Mouse (Mus musculus): ENCODE data around the gene Hoxb9. TPM values are rescaled to one million over a fixed set of nuclear protein-coding genes. Genes with fewer than 3 reads are reported as not detected.

The Hoxb9 gene
- polyA plus RNA-seq (2014; fragmentation: Illumina TruSeq; extraction: RNeasy Lipid Tissue Mini Kit (QIAGEN cat#74804); ENCODE audit: low read depth, low replicate concordance): 0.43 TPM

GRCm38 (mm10) chr11:96270996-96271540 lies at the start of gene Hoxb9:
Hoxb9 (plus strand) TSS chr11:96271457.

DNA sequence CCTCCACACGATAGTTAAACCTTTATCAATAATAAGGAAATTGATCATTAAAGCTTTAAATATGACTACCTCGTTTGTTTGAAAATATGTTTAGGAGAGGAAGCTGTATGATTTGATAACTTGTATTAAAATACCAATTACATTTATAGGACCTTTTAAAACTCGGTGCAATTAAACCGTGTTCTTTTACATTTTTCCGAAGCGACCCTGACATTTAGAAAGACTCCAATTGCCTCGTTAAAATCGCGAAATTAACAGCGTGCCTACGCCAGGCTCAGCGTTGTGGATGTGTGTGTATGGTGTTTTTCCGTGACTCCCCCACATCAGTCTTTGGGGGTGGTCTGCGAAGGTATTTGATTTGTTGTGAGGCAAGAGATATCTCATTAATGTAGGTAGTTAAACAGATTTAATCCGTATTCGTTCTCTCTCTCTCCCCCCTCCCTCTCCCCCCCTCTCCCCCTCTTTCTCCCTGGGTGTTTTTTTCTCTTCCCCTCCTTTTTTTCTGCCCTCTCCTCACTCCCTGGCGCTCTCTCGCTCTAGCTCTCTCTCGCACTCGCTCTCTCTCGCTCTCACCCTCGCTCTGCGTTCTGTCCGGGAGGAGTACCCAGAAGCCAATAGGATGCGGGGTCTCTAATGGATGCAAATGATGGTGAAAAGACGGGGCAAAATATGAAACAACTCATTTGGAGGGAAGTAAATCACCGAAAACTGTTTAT lies 10.8 kb downstream of the Hoxb9 start, which contains the start of gene Hoxb8:
Gene Hoxb8 (plus strand): TSS at position 51 of the 716 bp plus-strand sequence.

GRCm38 (mm10) chr11:96285771-96286738 lies 14.8 kb downstream of the Hoxb9 start, which contains the start of gene Hoxb7:
Hoxb7 (plus strand) TSS chr11:96286623.

GRCm38 (mm10) chr11:96291681-96292564 lies 20.7 kb downstream of the Hoxb9 start, which contains the start of gene Hoxb6:
Hoxb6 (plus strand) TSS chr11:96292476.

DNA sequence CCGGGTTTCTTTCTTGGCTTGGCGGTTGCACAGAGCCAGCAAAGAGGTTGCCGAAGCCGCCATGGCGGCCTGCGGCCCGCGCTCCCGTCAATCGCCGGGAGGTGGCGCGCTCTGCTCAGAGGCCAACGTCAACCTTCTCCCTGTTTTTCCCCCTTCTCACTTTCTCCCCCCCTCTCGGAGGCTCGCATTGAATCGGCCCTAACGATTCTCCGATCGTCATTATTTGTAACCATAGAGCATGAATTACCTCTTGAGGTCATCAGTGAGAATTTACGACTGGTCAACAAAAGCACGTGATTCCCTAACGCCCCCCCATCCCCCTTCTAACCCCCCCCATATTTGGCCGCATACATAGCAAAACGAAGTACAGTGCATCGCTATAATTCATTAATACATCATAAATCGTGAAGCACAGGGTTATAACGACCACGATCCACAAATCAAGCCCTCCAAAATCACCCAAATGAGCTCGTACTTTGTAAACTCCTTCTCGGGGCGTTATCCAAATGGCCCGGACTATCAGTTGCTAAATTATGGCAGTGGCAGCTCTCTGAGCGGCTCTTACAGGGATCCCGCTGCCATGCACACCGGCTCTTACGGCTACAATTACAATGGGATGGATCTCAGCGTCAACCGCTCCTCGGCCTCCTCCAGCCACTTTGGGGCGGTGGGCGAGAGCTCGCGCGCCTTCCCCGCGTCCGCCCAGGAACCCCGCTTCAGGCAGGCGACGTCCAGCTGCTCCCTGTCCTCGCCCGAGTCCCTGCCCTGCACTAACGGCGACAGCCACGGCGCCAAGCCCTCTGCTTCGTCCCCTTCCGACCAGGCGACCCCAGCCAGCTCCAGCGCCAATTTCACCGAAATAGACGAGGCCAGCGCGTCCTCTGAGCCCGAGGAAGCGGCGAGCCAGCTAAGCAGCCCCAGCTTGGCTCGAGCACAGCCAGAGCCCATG lies 32.2 kb downstream of the Hoxb9 start, which contains the start of gene Hoxb5:
Gene Hoxb5 (plus strand): TSS at position 186 of the 949 bp plus-strand sequence.

GRCm38 (mm10) chr11:96317608-96318367 lies 46.5 kb downstream of the Hoxb9 start, which contains the start of gene Hoxb4:
Hoxb4 (plus strand) TSS chr11:96318267.

DNA sequence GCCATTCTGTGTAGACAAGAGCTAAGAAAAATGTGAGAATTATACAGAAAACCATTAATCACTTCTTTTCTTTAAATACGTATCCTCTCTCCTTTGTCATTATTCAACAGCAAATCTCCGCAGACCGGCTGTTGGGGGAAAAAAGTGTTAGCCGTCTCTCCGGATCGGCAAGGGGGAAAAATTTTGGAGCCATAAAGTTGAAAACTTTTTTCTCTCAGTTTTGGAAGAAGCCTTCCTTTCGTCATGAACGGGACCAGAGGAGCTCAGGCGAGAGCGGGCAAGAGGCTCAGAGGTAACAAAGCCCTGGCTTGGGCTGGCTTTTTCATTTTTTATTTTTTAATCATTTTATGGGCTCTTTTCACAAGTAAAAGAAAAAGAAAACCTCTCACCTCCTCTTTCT lies 51.9 kb downstream of the Hoxb9 start, which contains the start of gene Hoxb3:
Gene Hoxb3 (plus strand): TSS at position 173 of the 400 bp plus-strand sequence.

Other genes starting within 250 kb of the Hoxb9 start
- gene Gip, start 246.9 kb upstream of the Hoxb9 start, polyA plus RNA-seq (2014; fragmentation: Illumina TruSeq; extraction: RNeasy Lipid Tissue Mini Kit (QIAGEN cat#74804); ENCODE audit: low read depth, low replicate concordance): not detected
- 22.2 TPM for gene Snf8, start 236.6 kb upstream of the Hoxb9 start, polyA plus RNA-seq (2014; fragmentation: Illumina TruSeq; extraction: RNeasy Lipid Tissue Mini Kit (QIAGEN cat#74804); ENCODE audit: low read depth, low replicate concordance)
- gene Ube2z, start 206.1 kb upstream of the Hoxb9 start, polyA plus RNA-seq (2014; fragmentation: Illumina TruSeq; extraction: RNeasy Lipid Tissue Mini Kit (QIAGEN cat#74804); ENCODE audit: low read depth, low replicate concordance): 13.5 TPM
- 2.9 TPM for gene Atp5g1, start 195.8 kb upstream of the Hoxb9 start, polyA plus RNA-seq (2014; fragmentation: Illumina TruSeq; extraction: RNeasy Lipid Tissue Mini Kit (QIAGEN cat#74804); ENCODE audit: low read depth, low replicate concordance)
- gene Calcoco2, start 159.5 kb upstream of the Hoxb9 start, polyA plus RNA-seq (2014; fragmentation: Illumina TruSeq; extraction: RNeasy Lipid Tissue Mini Kit (QIAGEN cat#74804); ENCODE audit: low read depth, low replicate concordance): 0.17 TPM
- 51.3 TPM for gene Ttll6, start 137.7 kb upstream of the Hoxb9 start, polyA plus RNA-seq (2014; fragmentation: Illumina TruSeq; extraction: RNeasy Lipid Tissue Mini Kit (QIAGEN cat#74804); ENCODE audit: low read depth, low replicate concordance)
- gene Hoxb13, start 77.1 kb upstream of the Hoxb9 start, polyA plus RNA-seq (2014; fragmentation: Illumina TruSeq; extraction: RNeasy Lipid Tissue Mini Kit (QIAGEN cat#74804); ENCODE audit: low read depth, low replicate concordance): not detected
- gene Hoxb8, start 10.4 kb downstream of the Hoxb9 start, polyA plus RNA-seq (2014; fragmentation: Illumina TruSeq; extraction: RNeasy Lipid Tissue Mini Kit (QIAGEN cat#74804); ENCODE audit: low read depth, low replicate concordance): 0.07 TPM
- not detected for gene Hoxb7, start 15.2 kb downstream of the Hoxb9 start, polyA plus RNA-seq (2014; fragmentation: Illumina TruSeq; extraction: RNeasy Lipid Tissue Mini Kit (QIAGEN cat#74804); ENCODE audit: low read depth, low replicate concordance)
- not detected for gene Hoxb6, start 21.0 kb downstream of the Hoxb9 start, polyA plus RNA-seq (2014; fragmentation: Illumina TruSeq; extraction: RNeasy Lipid Tissue Mini Kit (QIAGEN cat#74804); ENCODE audit: low read depth, low replicate concordance)
- not detected for gene Hoxb5, start 31.9 kb downstream of the Hoxb9 start, polyA plus RNA-seq (2014; fragmentation: Illumina TruSeq; extraction: RNeasy Lipid Tissue Mini Kit (QIAGEN cat#74804); ENCODE audit: low read depth, low replicate concordance)
- gene Hoxb4, start 46.8 kb downstream of the Hoxb9 start, polyA plus RNA-seq (2014; fragmentation: Illumina TruSeq; extraction: RNeasy Lipid Tissue Mini Kit (QIAGEN cat#74804); ENCODE audit: low read depth, low replicate concordance): 0.15 TPM
- gene Hoxb3, start 51.9 kb downstream of the Hoxb9 start, polyA plus RNA-seq (2014; fragmentation: Illumina TruSeq; extraction: RNeasy Lipid Tissue Mini Kit (QIAGEN cat#74804); ENCODE audit: low read depth, low replicate concordance): 1.4 TPM
- gene Hoxb2, start 79.1 kb downstream of the Hoxb9 start, polyA plus RNA-seq (2014; fragmentation: Illumina TruSeq; extraction: RNeasy Lipid Tissue Mini Kit (QIAGEN cat#74804); ENCODE audit: low read depth, low replicate concordance): 0.32 TPM
- not detected for gene Hoxb1, start 94.3 kb downstream of the Hoxb9 start, polyA plus RNA-seq (2014; fragmentation: Illumina TruSeq; extraction: RNeasy Lipid Tissue Mini Kit (QIAGEN cat#74804); ENCODE audit: low read depth, low replicate concordance)
- 2.2 TPM for gene Skap1, start 193.1 kb downstream of the Hoxb9 start, polyA plus RNA-seq (2014; fragmentation: Illumina TruSeq; extraction: RNeasy Lipid Tissue Mini Kit (QIAGEN cat#74804); ENCODE audit: low read depth, low replicate concordance)

All from testis, adult 10 weeks (tissue).